Mouse (Mus musculus): Measurements from ENCODE around the gene Ttc28. TPM values are rescaled to one million over a fixed set of nuclear protein-coding genes. Genes with fewer than 3 reads are reported as not detected.

The Ttc28 gene
- total and polyA plus RNA-seq, 2 experiments = 0.81 to 0.83 TPM

- H3K36me3 ChIP-seq (ENCODE audit: control insufficient read depth, insufficient read depth, low read length) = no peaks in the 10 kb centered on the region
- no peaks in the 10 kb centered on the region for H3K4me1 ChIP-seq (ENCODE audit: control insufficient read depth, insufficient read depth, low read length)
- no peaks in the 10 kb centered on the region for H3K79me2 ChIP-seq (ENCODE audit: control insufficient read depth, insufficient read depth, low read length)
- H3K27ac ChIP-seq (replicated peaks; ENCODE audit: insufficient read depth, low read depth, low read length) = no peak overlapping the region
- no peaks in the 10 kb centered on the region for H3K27me3 ChIP-seq (ENCODE audit: control insufficient read depth, insufficient read depth, low read length)
- no peak overlapping the region for H3K4me3 ChIP-seq (ENCODE audit: insufficient read depth, low read depth, low read length)
- DNase-seq (ENCODE audit: extremely low read depth, low read depth, low spot score) = no peak
- TF ChIP-seq CTCF (IDR thresholded peaks at IDR 0.05; ENCODE audit: low read depth, low read length) (no peak), POLR2A (IDR thresholded peaks at IDR 0.05; ENCODE audit: extremely low read depth, insufficient read depth, low read length) (no peak)
- no peak overlapping the region for H3K9ac ChIP-seq (ENCODE audit: low read depth, low read length)
- 79% methylated on average over 14 of the region's 14 CpGs for WGBS
Measured at GRCm38 (mm10) chr5:111025476-111025875, 145.9 kb downstream of the Ttc28 start.

- H3K36me3 ChIP-seq (ENCODE audit: control insufficient read depth, insufficient read depth, low read length) = no peaks in the 10 kb centered on the region
- no peak overlapping the region for H3K9ac ChIP-seq (ENCODE audit: low read depth, low read length)
- 63% methylated on average over 8 of the region's 8 CpGs for WGBS
- no peaks in the 10 kb centered on the region for H3K4me1 ChIP-seq (ENCODE audit: control insufficient read depth, insufficient read depth, low read length)
- no peak overlapping the region for H3K4me3 ChIP-seq (ENCODE audit: insufficient read depth, low read depth, low read length)
- H3K27me3 ChIP-seq (ENCODE audit: control insufficient read depth, insufficient read depth, low read length) = no peaks in the 10 kb centered on the region
- H3K27ac ChIP-seq (replicated peaks; ENCODE audit: insufficient read depth, low read depth, low read length) = no peak overlapping the region
- no peaks in the 10 kb centered on the region for H3K79me2 ChIP-seq (ENCODE audit: control insufficient read depth, insufficient read depth, low read length)
- TF ChIP-seq CTCF (IDR thresholded peaks at IDR 0.05; ENCODE audit: low read depth, low read length) (no peak), POLR2A (IDR thresholded peaks at IDR 0.05; ENCODE audit: extremely low read depth, insufficient read depth, low read length) (no peak)
- no peak for DNase-seq (ENCODE audit: extremely low read depth, low read depth, low spot score)
Measured at GRCm38 (mm10) chr5:111026209-111026608, 146.6 kb downstream of the Ttc28 start.

- TF ChIP-seq CTCF (IDR thresholded peaks at IDR 0.05; ENCODE audit: low read depth, low read length) = no peak
Measured at GRCm38 (mm10) chr5:111028340-111028739, 148.7 kb downstream of the Ttc28 start.

DNA sequence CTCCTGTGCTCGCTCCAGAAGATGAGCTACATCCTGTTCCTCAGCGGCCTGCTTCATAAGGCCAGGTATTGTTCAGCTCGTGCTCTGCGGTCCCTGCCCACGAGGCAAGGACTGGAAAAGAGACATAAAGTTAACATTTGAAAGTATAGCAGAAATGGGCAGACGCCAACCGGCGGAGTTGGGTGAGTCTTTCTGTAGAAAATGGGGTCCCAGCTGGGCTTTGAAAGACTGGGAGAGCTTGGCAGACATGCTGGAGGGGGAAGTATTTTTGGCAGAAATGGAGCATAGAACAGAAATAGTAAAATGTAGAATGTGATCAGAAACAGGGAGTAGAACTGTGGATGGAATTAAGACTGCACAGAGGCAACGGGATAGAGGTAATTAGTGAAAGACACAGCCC is 149.3 kb downstream of the Ttc28 start:
- Histone ChIP-seq H3K27ac (replicated peaks; ENCODE audit: insufficient read depth, low read depth, low read length) (no peak overlapping the region), H3K27me3 (ENCODE audit: control insufficient read depth, insufficient read depth, low read length) (no peaks in the 10 kb centered on the region), H3K36me3 (ENCODE audit: control insufficient read depth, insufficient read depth, low read length) (no peaks in the 10 kb centered on the region), H3K9ac (ENCODE audit: low read depth, low read length) (no peak overlapping the region), H3K79me2 (ENCODE audit: control insufficient read depth, insufficient read depth, low read length) (no peaks in the 10 kb centered on the region), H3K4me3 (ENCODE audit: insufficient read depth, low read depth, low read length) (no peak overlapping the region), H3K4me1 (ENCODE audit: control insufficient read depth, insufficient read depth, low read length) (no peaks in the 10 kb centered on the region)
- TF ChIP-seq POLR2A (IDR thresholded peaks at IDR 0.05; ENCODE audit: extremely low read depth, insufficient read depth, low read length) (no peak), CTCF (IDR thresholded peaks at IDR 0.05; ENCODE audit: low read depth, low read length) (no peak)
- no peak for DNase-seq (ENCODE audit: extremely low read depth, low read depth, low spot score)
- 82% methylated on average over 9 of the region's 9 CpGs for WGBS

More at GRCm38 (mm10) chr5:111028340-111028739, 148.7 kb downstream of the Ttc28 start:
- Histone ChIP-seq H3K4me1 (ENCODE audit: control insufficient read depth, insufficient read depth, low read length) (no peaks in the 10 kb centered on the region), H3K79me2 (ENCODE audit: control insufficient read depth, insufficient read depth, low read length) (no peaks in the 10 kb centered on the region), H3K4me3 (ENCODE audit: insufficient read depth, low read depth, low read length) (no peak overlapping the region), H3K36me3 (ENCODE audit: control insufficient read depth, insufficient read depth, low read length) (no peaks in the 10 kb centered on the region), H3K9ac (ENCODE audit: low read depth, low read length) (no peak overlapping the region), H3K27ac (replicated peaks; ENCODE audit: insufficient read depth, low read depth, low read length) (no peak overlapping the region), H3K27me3 (ENCODE audit: control insufficient read depth, insufficient read depth, low read length) (no peaks in the 10 kb centered on the region)
- 80% methylated on average over 4 of the region's 4 CpGs for WGBS
- no peak for DNase-seq (ENCODE audit: extremely low read depth, low read depth, low spot score)

DNA sequence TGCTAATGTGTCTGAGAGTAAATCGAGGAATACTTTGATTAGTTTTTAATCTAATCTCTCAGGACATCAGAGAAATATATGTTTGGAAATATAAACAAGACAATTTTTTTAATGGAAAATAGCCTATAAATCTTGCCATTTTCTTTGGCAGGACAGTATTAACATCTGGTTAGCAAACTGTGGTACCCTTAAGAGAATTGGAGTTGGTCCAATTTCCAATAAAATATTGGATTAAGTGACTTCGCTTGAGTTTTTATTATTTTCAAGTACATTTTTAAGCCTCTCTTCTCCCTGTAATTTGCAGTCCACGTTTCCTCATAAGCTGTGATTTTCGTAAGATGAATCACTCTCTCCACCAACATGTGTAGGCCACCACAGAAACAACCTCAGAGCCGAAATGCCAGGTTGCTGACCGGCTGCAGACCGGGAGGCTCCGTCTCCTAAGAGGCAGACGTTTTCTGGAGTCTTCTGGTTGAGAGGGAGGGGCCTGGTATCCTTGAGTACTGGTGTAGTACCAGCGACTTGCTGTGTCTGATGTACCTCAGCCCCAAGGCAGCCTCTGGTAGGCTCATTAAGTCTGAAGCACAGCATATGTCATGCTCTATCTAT is 153.2 kb downstream of the Ttc28 start:
- no peaks in the 10 kb centered on the region for H3K27me3 ChIP-seq (ENCODE audit: control insufficient read depth, insufficient read depth, low read length)
- no peak for DNase-seq (ENCODE audit: extremely low read depth, low read depth, low spot score)
- TF ChIP-seq CTCF (IDR thresholded peaks at IDR 0.05; ENCODE audit: low read depth, low read length) = no peak
- TF ChIP-seq POLR2A (IDR thresholded peaks at IDR 0.05; ENCODE audit: extremely low read depth, insufficient read depth, low read length) = no peak
- H3K4me1 ChIP-seq (ENCODE audit: control insufficient read depth, insufficient read depth, low read length) = no peaks in the 10 kb centered on the region; the same call in 1 of the 2 replicates
- H3K79me2 ChIP-seq (ENCODE audit: control insufficient read depth, insufficient read depth, low read length) = no peaks in the 10 kb centered on the region
- H3K9ac ChIP-seq (ENCODE audit: low read depth, low read length) = no peak overlapping the region
- no peak overlapping the region for H3K4me3 ChIP-seq (ENCODE audit: insufficient read depth, low read depth, low read length)
- WGBS = 88% methylated on average over 10 of the region's 10 CpGs
- no peak overlapping the region for H3K27ac ChIP-seq (replicated peaks; ENCODE audit: insufficient read depth, low read depth, low read length)
- no peaks in the 10 kb centered on the region for H3K36me3 ChIP-seq (ENCODE audit: control insufficient read depth, insufficient read depth, low read length)

GRCm38 (mm10) chr5:111033489-111033888 is 153.9 kb downstream of the Ttc28 start:
- H3K27me3 ChIP-seq (ENCODE audit: control insufficient read depth, insufficient read depth, low read length) = no peaks in the 10 kb centered on the region
- H3K27ac ChIP-seq (replicated peaks; ENCODE audit: insufficient read depth, low read depth, low read length) = no peak overlapping the region
- TF ChIP-seq POLR2A (IDR thresholded peaks at IDR 0.05; ENCODE audit: extremely low read depth, insufficient read depth, low read length) (no peak), CTCF (IDR thresholded peaks at IDR 0.05; ENCODE audit: low read depth, low read length) (no peak)
- H3K4me3 ChIP-seq (ENCODE audit: insufficient read depth, low read depth, low read length) = no peak overlapping the region
- DNase-seq (ENCODE audit: extremely low read depth, low read depth, low spot score) = no peak
- no peaks in the 10 kb centered on the region for H3K36me3 ChIP-seq (ENCODE audit: control insufficient read depth, insufficient read depth, low read length)
- no peaks in the 10 kb centered on the region; the same call in 1 of the 2 replicates for H3K4me1 ChIP-seq (ENCODE audit: control insufficient read depth, insufficient read depth, low read length)
- no peaks in the 10 kb centered on the region for H3K79me2 ChIP-seq (ENCODE audit: control insufficient read depth, insufficient read depth, low read length)
- 91% methylated on average over 4 of the region's 4 CpGs for whole genome bisulfite sequencing
- H3K9ac ChIP-seq (ENCODE audit: low read depth, low read length) = no peak overlapping the region
